Mouse (Mus musculus) heart, postnatal 14 days (tissue): Measurements from ENCODE around the gene Ciapin1. TPM values are rescaled to one million over a fixed set of nuclear protein-coding genes. Genes with fewer than 3 reads are reported as not detected.

Source experiments
- total RNA-seq, 2 experiments: library from RNA; stranded (reverse); gene quantifications; 2 replicates each; pipeline ENCODE4 v1.2.3; 2021

Ciapin1 gene
- total RNA-seq, 2 experiments from 2014 or later: 76.8 to 92.4 TPM

Other genes starting within 250 kb of the Ciapin1 start
- 10 to 100 TPM; 12.9 to 14.9 TPM for gene Rspry1, start 236.4 kb downstream of the Ciapin1 start, total RNA-seq
- 10 to 100 TPM; 18.7 to 20.4 TPM for gene Fam192a, start 236.4 kb downstream of the Ciapin1 start, total RNA-seq
- 10 to 100 TPM; 90.8 to 90.9 TPM for gene Arl2bp, start 171.8 kb downstream of the Ciapin1 start, total RNA-seq
- under 1 TPM; 0.61 to 0.86 TPM for gene Pllp, start 142.1 kb downstream of the Ciapin1 start, total RNA-seq
- gene Ccl22, start 92.8 kb downstream of the Ciapin1 start, total RNA-seq: under 1 TPM in 1 of 2 experiments, not detected in 1; 0.90 TPM
- gene Cx3cl1, start 66.3 kb downstream of the Ciapin1 start, total RNA-seq: 1 to 10 TPM; 2.8 to 3.2 TPM
- not detected for gene Ccl17, start 27.9 kb downstream of the Ciapin1 start, total RNA-seq
- gene Coq9, start within 50 bp of the Ciapin1 start, total RNA-seq: 100 to 1,000 TPM; 400 to 427 TPM
- 10 to 100 TPM; 65.4 to 65.8 TPM for gene Polr2c, start 19.1 kb upstream of the Ciapin1 start, total RNA-seq
- 10 to 100 TPM; 23.3 to 26.5 TPM for gene Dok4, start 38.0 kb upstream of the Ciapin1 start, total RNA-seq
- gene Ccdc102a, start 79.7 kb upstream of the Ciapin1 start, total RNA-seq: 10 to 100 TPM; 10.8 to 10.9 TPM
- gene Adgrg5, start 85.3 kb upstream of the Ciapin1 start, total RNA-seq: under 1 TPM; 0.22 to 0.50 TPM
- gene Adgrg1, start 136.4 kb upstream of the Ciapin1 start, total RNA-seq: 10 to 100 TPM; 59.3 to 73.3 TPM
- gene Adgrg3, start 179.3 kb upstream of the Ciapin1 start, total RNA-seq: 1 to 10 TPM; 1.5 TPM
- gene Drc7, start 216.7 kb upstream of the Ciapin1 start, total RNA-seq: under 1 TPM in 1 of 2 experiments, not detected in 1; 0.31 TPM
- 1 to 10 TPM; 7.8 to 8.1 TPM for gene Katnb1, start 242.8 kb upstream of the Ciapin1 start, total RNA-seq